Mouse (Mus musculus) stomach, postnatal 0 days (tissue): ENCODE measurements at regions not wholly inside any gene's neighbourhood (a gene's known extent, or its start where the extent isn't known, plus 50 kb on each side); places are given as distances from the start of the nearest gene placed in this dataset.

Source experiments
- CTCF ChIP-seq: IDR thresholded peaks from 2 replicates; pipeline ENCODE4 v1.5.1; 2016; ENCODE audit warnings: antibody characterized with exemption, low read depth, mild to moderate bottlenecking, moderate library complexity
- EP300 ChIP-seq: optimal IDR thresholded peaks from 2 replicates; pipeline ENCODE3; 2016; ENCODE audit warnings: antibody characterized with exemption

GRCm38 (mm10) chr8:89785011-89785410 is 563.1 kb downstream of the Tox3 start:
- TF ChIP-seq EP300: no peak
- peak; percentile 96 for TF ChIP-seq CTCF
